ENCODE assay signal across 23 mouse cellular contexts in genomic region chr12:53333251-53333650, GRCm38 (mm10).
DNase-seq lines count a peak whose midpoint lies in the region; ATAC-seq and TF ChIP-seq lines count a peak whose summit lies in the region.
"Had no signal": no experiment of that assay in that cellular context is flagged by ENCODE, and none has a peak within 500 bp of the region (broad histone marks: within the 10 kb centered on the region; RNA-seq: fewer than 3 reads in every experiment).

No protein-coding gene starts in this region.

- H3K4me2 ChIP-seq in myocyte (ENCODE audit: low read depth), result no peak overlapping the region
- H3K4me2 ChIP-seq in hindbrain, embryonic 13.5 days, result no peak overlapping the region
- H3K4me2 ChIP-seq in forebrain, embryonic 16.5 days (ENCODE audit: low read length), result no peak overlapping the region

- H3K4me1 ChIP-seq in hindbrain, embryonic 13.5 days (replicated peaks), result peaks cover 31% of the 10 kb centered on the region
- peaks cover 17% of the 10 kb centered on the region for H3K4me1 ChIP-seq in forebrain, embryonic 16.5 days (replicated peaks; ENCODE audit: control insufficient read depth, insufficient read depth, low read length)

- H3ac ChIP-seq in myocyte (ENCODE audit: control insufficient read depth, insufficient read length), result no peak overlapping the region

- H3K9ac ChIP-seq in hindbrain, embryonic 13.5 days, result no peak overlapping the region
- H3K9ac ChIP-seq in forebrain, embryonic 16.5 days (replicated peaks; ENCODE audit: low read depth, low read length), result no peak overlapping the region

- no peaks in the 10 kb centered on the region for H3K79me2 ChIP-seq in myocyte (ENCODE audit: control insufficient read depth, insufficient read depth)

- no peak overlapping the region for H3K27ac ChIP-seq in hindbrain, embryonic 13.5 days
- H3K27ac ChIP-seq in forebrain, embryonic 16.5 days (ENCODE audit: low read length), result no peak overlapping the region

- TF ChIP-seq POLR2A in myocyte (IDR thresholded peaks at IDR 0.05; ENCODE audit: insufficient read length, low read depth), result no peak

- no peaks in the 10 kb centered on the region for H3K36me3 ChIP-seq in myocyte (ENCODE audit: control insufficient read depth, insufficient read depth)
- H3K36me3 ChIP-seq in hindbrain, embryonic 13.5 days, result no peaks in the 10 kb centered on the region
- no peaks in the 10 kb centered on the region for H3K36me3 ChIP-seq in forebrain, embryonic 16.5 days (ENCODE audit: control insufficient read depth, insufficient read depth)
- H3K36me3 ChIP-seq: G1E had no signal

- H3K4me3 ChIP-seq in myocyte, result no peak overlapping the region
- H3K4me3 ChIP-seq in hindbrain, embryonic 13.5 days, result no peak overlapping the region
- no peak overlapping the region for H3K4me3 ChIP-seq in forebrain, embryonic 16.5 days (replicated peaks; ENCODE audit: low read length)

- WGBS in hindbrain, embryonic 13.5 days, result 90% methylated on average over 2 of the region's 2 CpGs
- WGBS in forebrain, embryonic 16.5 days, result 86% methylated on average over 2 of the region's 2 CpGs

- peak; percentile 63 for DNase-seq in 3T3-L1 (ENCODE audit: low read depth, low spot score)
- peak; percentile 17 for DNase-seq in NIH3T3 (ENCODE audit: low read depth)
- no peak for DNase-seq in spleen, postnatal 14 days (ENCODE audit: low spot score in 2 of 2)
- DNase-seq: adrenal gland, adult 2 months; adrenal gland, adult 8-10 months; adrenal gland, postnatal 10 days; adrenal gland, postnatal 14 days; adrenal gland, postnatal 25 days; adrenal gland, postnatal 36 days; B cell, adult 2 months; cerebellum, adult 11 months; cerebellum, adult 11-12 months; cerebellum, adult 18-20 months; cerebellum, adult 2 months; cerebellum, adult 8-10 months had no signal

- no peaks in the 10 kb centered on the region for H3K27me3 ChIP-seq in myocyte (ENCODE audit: control insufficient read depth, insufficient read depth, insufficient read length)
- H3K27me3 ChIP-seq in hindbrain, embryonic 13.5 days, result no peaks in the 10 kb centered on the region
- no peaks in the 10 kb centered on the region for H3K27me3 ChIP-seq in forebrain, embryonic 16.5 days (replicated peaks; ENCODE audit: control insufficient read depth, insufficient read depth, low read length)
- H3K27me3 ChIP-seq: CH12.LX, Patski had no signal

- ATAC-seq in hindbrain, embryonic 13.5 days (ENCODE audit: low FRiP score), result no peak
- ATAC-seq in forebrain, embryonic 16.5 days, result no peak
- ATAC-seq: activated CD4-positive, CD25-positive, alpha-beta regulatory T cell, adult 4 months; CD4-positive, CD25-positive, alpha-beta regulatory T cell, adult 4 months; Patski had no signal

- no peaks in the 10 kb centered on the region for H3K9me3 ChIP-seq in hindbrain, embryonic 13.5 days
- no peaks in the 10 kb centered on the region for H3K9me3 ChIP-seq in forebrain, embryonic 16.5 days (ENCODE audit: control insufficient read depth, low read length)

TF ChIP-seq in myocyte, 11 proteins besides CTCF, POLR2A, EP300 and RAD21:
- TF ChIP-seq MYOD1 (IDR thresholded peaks at IDR 0.05; ENCODE audit: control insufficient read depth in 1 of 3, insufficient read length in 2 of 3, low read depth in 2 of 3), result peak in 2 of 3 experiments; percentile 43 to 69
- no peak for TF ChIP-seq TCF3 (IDR thresholded peaks at IDR 0.05; ENCODE audit: insufficient read length, low read depth)
- TF ChIP-seq MYOG (IDR thresholded peaks at IDR 0.05; ENCODE audit: control insufficient read depth in 1 of 3, insufficient read depth in 1 of 3, insufficient read length in 2 of 3, low read depth in 2 of 3), result peak in 1 of 3 experiments; percentile 71
TF ChIP-seq in myocyte: peak in this region for 2.

Comparison
In these comparisons a context has a peak if more than half of its experiments do, and no peak if none do; other contexts are left out.
1. DNase-seq: peak in 3T3-L1 (single experiment) and NIH3T3 (single experiment); none in spleen, postnatal 14 days (0 of 2).